Mouse (Mus musculus) liver, adult 2 months (tissue): ENCODE data around the gene Spred1. TPM values are rescaled to one million over a fixed set of nuclear protein-coding genes. Genes with fewer than 3 reads are reported as not detected.
A peak's percentile ranks its signal among the peaks of the same experiment; 100 is the strongest.

Experiments
- DNase-seq: peaks from one replicate; pipeline ENCODE4 v3.0.0-alpha.2; 2011; ENCODE audit warnings: low read depth, low spot score; ENCODE audit errors: extremely low read depth
- H3K27ac ChIP-seq: fragments of 200-500 bp; replicated peaks from 2 replicates; pipeline ENCODE4 v1.5.1; 2012; ENCODE audit warnings: low read depth, mild to moderate bottlenecking, control low read depth, inconsistent platforms, low read length; ENCODE audit not compliant: insufficient read depth
- H3K27me3 ChIP-seq: fragments of 200-500 bp; 2 replicates; pipeline ENCODE4 v1.6.1; 2012; ENCODE audit warnings: mild to moderate bottlenecking, moderate library complexity, low read length, inconsistent platforms; ENCODE audit not compliant: control insufficient read depth, insufficient read depth
- H3K36me3 ChIP-seq: fragments of 200-500 bp; 2 replicates; pipeline ENCODE4 v1.6.1; 2012; ENCODE audit warnings: low read length, inconsistent platforms; ENCODE audit not compliant: control insufficient read depth, insufficient read depth
- H3K4me1 ChIP-seq: fragments of 200-500 bp; 2 replicates; pipeline ENCODE4 v1.6.1; 2011; ENCODE audit warnings: low read length; ENCODE audit not compliant: control insufficient read depth, insufficient read depth
- H3K4me3 ChIP-seq: fragments of 200-500 bp; 2 replicates; pipeline ENCODE4 v1.5.1; 2011; ENCODE audit warnings: low read depth, mild to moderate bottlenecking, control low read depth, low read length, moderate library complexity; ENCODE audit not compliant: insufficient read depth
- H3K79me2 ChIP-seq: fragments of 200-500 bp; 2 replicates; pipeline ENCODE4 v1.6.1; 2012; ENCODE audit warnings: inconsistent platforms, mild to moderate bottlenecking, low read length, moderate library complexity; ENCODE audit not compliant: control insufficient read depth, insufficient read depth
- H3K9ac ChIP-seq: fragments of 200-500 bp; 2 replicates; pipeline ENCODE4 v1.6.1; 2012; ENCODE audit warnings: low read depth, mild to moderate bottlenecking, control low read depth, inconsistent platforms, low read length
- CTCF ChIP-seq: fragments of 200-500 bp; IDR thresholded peaks from 2 replicates; pipeline ENCODE4 v1.5.1; 2011; ENCODE audit warnings: low read depth, low read length, control low read depth
- POLR2A ChIP-seq: fragments of 200-500 bp; IDR thresholded peaks from 2 replicates; pipeline ENCODE4 v1.6.1; 2011; ENCODE audit warnings: low read length, control low read depth; ENCODE audit not compliant: insufficient read depth; ENCODE audit errors: extremely low read depth
- WGBS: fragments of 180-500 bp; shearing (Covaris S2); methylation state at CpG from one replicate; pipeline ENCODE4 v1.1.7; 2018; 5-methylcytosine and 5-hydroxymethylcytosine counted together
- polyA plus RNA-seq: library from polyadenylated mRNA; depleted of rRNA; stranded (reverse); fragments of >200 nt; gene quantifications from 2 replicates; pipeline ENCODE4 v1.2.3, GENCODE M21; 2012
- total RNA-seq: library from RNA; depleted of rRNA; stranded (reverse); fragments of >200 nt; gene quantifications from 2 replicates; pipeline ENCODE4 v1.2.3, GENCODE M21; 2014

Spred1 gene
- total and polyA plus RNA-seq, 2 experiments: 2.4 to 15.5 TPM

DNA sequence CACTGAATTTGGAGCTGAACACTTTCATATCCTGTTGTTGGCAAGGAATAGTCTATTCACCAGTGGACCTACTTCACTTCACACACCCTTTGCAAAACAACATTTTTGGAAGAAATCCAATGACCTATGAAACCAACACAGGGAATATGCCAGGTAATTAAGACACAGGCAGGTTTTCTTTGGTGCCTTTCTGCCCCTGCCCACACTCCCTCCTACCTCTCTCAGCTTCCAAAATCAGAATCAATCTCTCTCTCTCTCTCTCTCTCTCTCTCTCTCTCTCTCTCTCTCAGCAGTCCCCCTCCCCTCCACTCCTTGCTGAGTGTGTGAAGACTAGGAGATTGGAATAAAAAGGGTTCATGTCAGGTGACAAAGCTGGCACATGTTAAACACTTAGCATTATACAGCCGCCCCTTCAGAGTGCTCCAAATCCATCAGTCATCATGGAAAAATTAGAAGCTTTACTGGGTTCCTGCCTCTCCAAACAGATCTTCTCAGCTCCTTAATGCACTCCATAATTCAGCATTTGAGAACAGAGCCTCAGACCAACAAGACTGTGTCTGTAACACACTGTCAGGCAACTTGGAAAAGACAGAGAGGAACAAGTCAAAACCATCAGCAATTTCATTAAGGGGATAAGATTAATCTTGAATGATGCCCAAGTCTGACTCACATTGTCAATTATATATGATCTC is 34.3 kb upstream of the Spred1 start:
- DNase-seq: peak; percentile 73
- no peak overlapping the region for H3K4me3 ChIP-seq
- no peaks in the 10 kb centered on the region for H3K79me2 ChIP-seq
- H3K36me3 ChIP-seq: no peaks in the 10 kb centered on the region
- WGBS: 88% methylated on average over 1 of the region's 1 CpGs
- H3K27ac ChIP-seq: no peak overlapping the region
- H3K4me1 ChIP-seq: peaks cover 11% of the 10 kb centered on the region
- H3K27me3 ChIP-seq: no peaks in the 10 kb centered on the region
- no peak overlapping the region for H3K9ac ChIP-seq
- TF ChIP-seq CTCF (no peak), POLR2A (no peak)

DNA sequence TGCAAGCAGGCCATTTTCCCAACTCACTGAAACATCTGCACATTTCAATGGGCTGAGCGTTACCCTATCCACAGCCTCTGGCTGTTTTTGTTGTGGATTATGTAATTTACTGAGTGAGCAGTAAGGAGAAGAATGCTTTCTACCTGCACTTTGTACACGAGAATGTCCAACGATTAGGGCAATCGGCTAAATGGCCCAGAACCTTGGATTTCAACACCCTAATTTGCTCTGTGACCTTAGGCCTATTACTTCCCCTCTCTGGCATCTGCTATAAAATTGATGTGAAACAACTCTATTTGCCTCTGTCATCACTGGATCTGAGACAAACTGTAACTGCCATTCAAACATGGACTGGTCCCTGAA is 33.7 kb upstream of the Spred1 start:
- DNase-seq: peak; percentile 99
- TF ChIP-seq CTCF: no peak
- no peak for TF ChIP-seq POLR2A
- H3K36me3 ChIP-seq: no peaks in the 10 kb centered on the region
- no peaks in the 10 kb centered on the region for H3K27me3 ChIP-seq
- H3K79me2 ChIP-seq: no peaks in the 10 kb centered on the region
- H3K27ac ChIP-seq: no peak overlapping the region
- peaks cover 11% of the 10 kb centered on the region for H3K4me1 ChIP-seq
- H3K9ac ChIP-seq: no peak overlapping the region
- WGBS: 17% methylated on average over 4 of the region's 4 CpGs
- no peak overlapping the region for H3K4me3 ChIP-seq

DNA sequence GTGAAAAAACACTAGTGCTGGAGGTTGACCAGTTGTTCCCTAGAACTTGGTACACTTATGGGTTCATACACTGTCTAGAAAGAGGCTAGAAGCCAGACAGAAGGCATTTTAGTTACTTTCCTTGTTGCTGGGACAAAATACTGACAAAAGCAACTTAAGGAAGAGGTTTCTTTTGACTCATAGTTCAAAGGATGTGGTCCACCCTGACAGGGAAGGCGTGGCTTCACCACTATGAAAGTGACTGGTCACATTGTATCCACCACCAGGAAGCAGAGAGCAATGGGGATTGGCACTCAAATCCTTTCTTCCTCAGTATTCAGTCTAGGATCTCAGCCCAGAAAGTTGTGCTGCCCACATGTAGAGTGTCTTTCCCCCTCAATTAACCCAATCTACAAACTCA is 31.7 kb upstream of the Spred1 start:
- 100% methylated on average over 1 of the region's 1 CpGs for WGBS
- H3K4me3 ChIP-seq: no peak overlapping the region
- peaks cover 11% of the 10 kb centered on the region for H3K4me1 ChIP-seq
- no peak for DNase-seq
- no peak overlapping the region for H3K9ac ChIP-seq
- no peak for TF ChIP-seq CTCF
- TF ChIP-seq POLR2A: no peak
- no peaks in the 10 kb centered on the region for H3K36me3 ChIP-seq
- H3K27ac ChIP-seq: no peak overlapping the region
- H3K79me2 ChIP-seq: no peaks in the 10 kb centered on the region
- no peaks in the 10 kb centered on the region for H3K27me3 ChIP-seq

DNA sequence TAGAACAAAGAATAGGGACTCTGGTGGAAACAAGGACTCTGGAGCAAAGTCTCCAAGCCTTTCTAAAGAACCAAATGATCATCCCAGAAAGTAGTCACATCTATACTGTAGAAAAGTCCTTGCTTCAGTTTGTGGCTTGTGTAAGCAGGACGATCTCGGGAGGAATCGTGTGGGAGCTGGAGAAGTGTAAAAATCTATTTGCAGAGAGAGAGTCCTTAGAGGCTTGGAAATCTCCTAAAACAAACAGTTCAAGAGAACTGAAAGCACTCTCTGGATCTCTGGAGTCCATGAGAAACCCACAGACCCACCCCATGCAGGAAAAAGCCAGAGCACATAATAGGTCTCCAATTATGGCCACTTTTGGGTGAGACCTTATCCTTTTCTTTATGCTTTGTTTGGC is 31.1 kb upstream of the Spred1 start:
- DNase-seq: no peak
- Histone ChIP-seq H3K79me2 (no peaks in the 10 kb centered on the region), H3K36me3 (no peaks in the 10 kb centered on the region), H3K4me1 (peaks cover 11% of the 10 kb centered on the region), H3K9ac (no peak overlapping the region), H3K27ac (no peak overlapping the region), H3K27me3 (no peaks in the 10 kb centered on the region), H3K4me3 (no peak overlapping the region)
- 75% methylated on average over 3 of the region's 3 CpGs for WGBS
- TF ChIP-seq POLR2A (no peak), CTCF (no peak)

DNA sequence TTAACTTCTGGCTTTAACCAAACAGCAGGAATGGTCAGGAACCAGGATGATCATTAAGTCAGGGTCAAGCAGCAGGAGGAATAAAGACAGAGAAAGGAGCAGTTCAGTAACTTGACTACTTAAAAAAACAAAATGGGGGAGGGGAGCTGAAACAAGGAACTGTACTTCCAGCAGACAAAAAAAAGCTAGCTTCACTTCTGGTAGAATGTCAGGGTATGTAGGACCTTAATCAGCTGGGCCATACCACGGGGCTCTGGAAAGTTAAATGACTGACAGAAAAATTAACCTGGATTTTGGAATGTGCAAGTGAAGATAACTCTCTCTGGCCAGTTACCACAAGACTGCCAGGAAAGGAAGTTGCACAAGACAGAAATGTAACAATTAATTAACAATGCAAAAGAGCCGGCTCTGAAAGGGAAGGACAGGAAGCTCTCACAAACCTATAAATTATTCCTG is 28.2 kb upstream of the Spred1 start:
- H3K79me2 ChIP-seq: no peaks in the 10 kb centered on the region
- H3K9ac ChIP-seq: no peak overlapping the region
- 12% methylated on average over 2 of the region's 2 CpGs for WGBS
- H3K27ac ChIP-seq: no peak overlapping the region; the same call in 1 of the 2 replicates
- no peaks in the 10 kb centered on the region for H3K36me3 ChIP-seq
- H3K27me3 ChIP-seq: no peaks in the 10 kb centered on the region
- DNase-seq: peak; percentile 12
- no peak overlapping the region for H3K4me3 ChIP-seq
- H3K4me1 ChIP-seq: peaks cover 2% of the 10 kb centered on the region; the same call in 1 of the 2 replicates
- TF ChIP-seq CTCF (no peak), POLR2A (no peak)

DNA sequence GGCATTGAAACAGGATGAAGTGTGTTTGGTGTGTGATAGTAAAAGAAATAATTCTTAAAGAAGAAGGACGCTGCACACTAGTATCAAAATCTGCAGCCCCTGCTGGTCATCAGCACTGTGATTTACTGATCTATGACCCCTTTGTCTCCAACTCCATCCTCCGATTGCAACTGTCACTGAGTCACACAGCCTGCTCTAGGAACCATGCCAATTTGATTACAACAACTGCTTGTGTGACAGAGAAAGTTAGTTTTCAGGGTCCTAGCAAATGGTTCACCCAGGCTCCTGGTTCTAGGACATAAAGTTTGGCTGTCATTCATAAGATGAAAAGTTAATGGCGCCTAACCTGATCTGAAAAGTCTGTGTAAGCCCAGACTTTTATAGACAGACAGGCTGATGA is 25.7 kb upstream of the Spred1 start:
- peak; percentile 56 for DNase-seq
- no peak overlapping the region for H3K9ac ChIP-seq
- no peak for TF ChIP-seq CTCF
- TF ChIP-seq POLR2A: no peak
- WGBS: 59% methylated on average over 3 of the region's 3 CpGs
- H3K4me3 ChIP-seq: no peak overlapping the region
- H3K36me3 ChIP-seq: no peaks in the 10 kb centered on the region
- no peaks in the 10 kb centered on the region for H3K27me3 ChIP-seq
- no peak overlapping the region for H3K27ac ChIP-seq
- no peaks in the 10 kb centered on the region for H3K79me2 ChIP-seq
- peaks cover 2% of the 10 kb centered on the region; the same call in 1 of the 2 replicates for H3K4me1 ChIP-seq
